Comparison of ENCODE assay signal across 7 mouse cellular contexts in the genomic region with DNA sequence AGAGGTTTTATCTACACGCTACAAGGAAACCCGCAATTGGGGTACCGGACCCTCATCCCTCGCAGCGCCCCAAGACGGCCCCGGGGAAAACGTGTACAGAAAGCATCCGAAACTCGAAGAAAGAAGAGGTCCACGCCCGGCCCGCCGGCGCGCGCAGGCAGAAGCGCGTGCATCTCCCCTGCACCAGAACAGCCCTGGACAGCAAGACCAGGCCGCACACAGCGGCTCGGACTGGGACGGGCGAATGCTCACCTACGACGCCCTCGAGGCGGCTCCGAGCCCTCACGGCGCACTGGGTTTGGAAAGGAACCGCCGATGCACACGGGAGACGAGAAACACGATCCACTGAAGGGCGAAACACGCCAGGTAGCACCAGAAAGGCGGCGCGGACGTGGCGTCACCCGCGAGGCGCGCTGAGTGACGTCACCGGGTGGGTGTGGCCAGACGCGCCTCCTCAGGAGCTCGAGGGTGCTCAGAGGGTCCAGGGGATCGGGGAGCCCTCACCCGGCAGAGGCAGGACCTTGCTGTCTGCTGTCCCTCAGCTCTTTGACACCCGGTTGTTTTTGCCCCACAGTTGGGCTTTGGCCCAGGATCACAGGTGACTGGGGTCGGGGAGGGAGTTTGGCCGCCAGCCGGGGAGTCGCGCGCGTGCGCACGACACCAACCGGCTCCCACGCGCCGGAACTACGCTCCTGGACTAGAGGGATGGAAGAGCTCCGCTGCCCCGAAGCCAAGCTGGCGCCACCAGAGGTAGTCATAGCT. TPM values are rescaled to one million over a fixed set of nuclear protein-coding genes. Genes with fewer than 3 reads are reported as not detected.
DNase-seq lines count a peak whose midpoint lies in the region; ATAC-seq and TF ChIP-seq lines count a peak whose summit lies in the region.

A gene (minus strand): TSS at position 425 of the 762 bp plus-strand sequence.
A gene (plus strand): TSS at position 439 of the 762 bp plus-strand sequence.

- ATAC-seq in embryonic facial prominence, embryonic 12.5 days (ENCODE audit: insufficient number of reproducible peaks, insufficient read depth, low FRiP score, low TSS enrichment), result peak; percentile 95
- peak; percentile 97 for ATAC-seq in limb, embryonic 12.5 days (ENCODE audit: insufficient number of reproducible peaks, insufficient read depth, low FRiP score, low TSS enrichment, low read depth)
- ATAC-seq in midbrain, embryonic 15.5 days (replicated peaks), result peak; percentile 98

- no peaks in the 10 kb centered on the region for H3K27me3 ChIP-seq in embryonic facial prominence, embryonic 12.5 days
- H3K27me3 ChIP-seq in kidney, adult 2 months (replicated peaks; ENCODE audit: control insufficient read depth, insufficient read depth, low read length), result no peaks in the 10 kb centered on the region
- no peaks in the 10 kb centered on the region for H3K27me3 ChIP-seq in limb, embryonic 12.5 days
- no peaks in the 10 kb centered on the region for H3K27me3 ChIP-seq in midbrain, embryonic 15.5 days (replicated peaks)
- no peaks in the 10 kb centered on the region for H3K27me3 ChIP-seq in spleen, adult 2 months (ENCODE audit: control insufficient read depth, insufficient read depth, low read length)

- peak within 1 kb of the TSS; percentile 92 for H3K9ac ChIP-seq in embryonic facial prominence, embryonic 12.5 days
- H3K9ac ChIP-seq in limb, embryonic 12.5 days (replicated peaks), result peak within 1 kb of the TSS; percentile 93
- H3K9ac ChIP-seq in midbrain, embryonic 15.5 days, result peak within 1 kb of the TSS; percentile 78

- peaks cover 16% of the 10 kb centered on the region for H3K4me1 ChIP-seq in embryonic facial prominence, embryonic 12.5 days
- no peaks in the 10 kb centered on the region; the same call in 1 of the 2 replicates for H3K4me1 ChIP-seq in kidney, adult 2 months (ENCODE audit: control insufficient read depth, insufficient read depth, low read length)
- peaks cover 23% of the 10 kb centered on the region for H3K4me1 ChIP-seq in limb, embryonic 12.5 days (replicated peaks)
- peaks cover 31% of the 10 kb centered on the region for H3K4me1 ChIP-seq in midbrain, embryonic 15.5 days
- H3K4me1 ChIP-seq in spleen, adult 2 months (ENCODE audit: control insufficient read depth, insufficient read depth, insufficient read length), result no peaks in the 10 kb centered on the region

- peaks cover 42% of the 10 kb centered on the region for H3K36me3 ChIP-seq in embryonic facial prominence, embryonic 12.5 days
- no peaks in the 10 kb centered on the region; the same call in none of the 2 replicates for H3K36me3 ChIP-seq in kidney, adult 2 months (ENCODE audit: control insufficient read depth, insufficient read depth, low read length)
- H3K36me3 ChIP-seq in limb, embryonic 12.5 days, result peaks cover 66% of the 10 kb centered on the region
- H3K36me3 ChIP-seq in midbrain, embryonic 15.5 days (replicated peaks), result peaks cover 34% of the 10 kb centered on the region
- peaks cover 16% of the 10 kb centered on the region for H3K36me3 ChIP-seq in spleen, adult 2 months (ENCODE audit: control insufficient read depth, insufficient read depth, low read length)

- H3K9me3 ChIP-seq in embryonic facial prominence, embryonic 12.5 days, result no peaks in the 10 kb centered on the region
- H3K9me3 ChIP-seq in limb, embryonic 12.5 days, result no peaks in the 10 kb centered on the region
- H3K9me3 ChIP-seq in midbrain, embryonic 15.5 days, result no peaks in the 10 kb centered on the region

- peak within 1 kb of the TSS; percentile 85 for H3K27ac ChIP-seq in embryonic facial prominence, embryonic 12.5 days
- H3K27ac ChIP-seq in kidney, adult 2 months (ENCODE audit: insufficient read depth, low read depth, low read length), result peak within 1 kb of the TSS; percentile 77
- H3K27ac ChIP-seq in limb, embryonic 12.5 days, result peak within 1 kb of the TSS; percentile 83
- peak within 1 kb of the TSS; percentile 89 for H3K27ac ChIP-seq in midbrain, embryonic 15.5 days
- peak within 1 kb of the TSS; percentile 85 for H3K27ac ChIP-seq in spleen, adult 2 months (ENCODE audit: insufficient read depth, low read length)

- peak within 1 kb of the TSS; percentile 97 for H3K4me3 ChIP-seq in embryonic facial prominence, embryonic 12.5 days
- H3K4me3 ChIP-seq in kidney, adult 2 months (ENCODE audit: insufficient read depth, low read depth, low read length), result peak within 1 kb of the TSS; percentile 91
- H3K4me3 ChIP-seq in limb, embryonic 12.5 days (replicated peaks), result peak within 1 kb of the TSS; percentile 92
- H3K4me3 ChIP-seq in midbrain, embryonic 15.5 days, result peak within 1 kb of the TSS; percentile 78
- H3K4me3 ChIP-seq in spleen, adult 2 months (ENCODE audit: extremely low read depth, insufficient read depth, insufficient read length), result peak within 1 kb of the TSS; percentile 95

- peak; percentile 97 for DNase-seq in adrenal gland, postnatal 25 days
- DNase-seq in heart, adult 18-20 months, result peak; percentile 93 to 98
- peak; percentile 96 for DNase-seq in kidney, adult 2 months
- peak; percentile 80 to 93 for DNase-seq in spleen, adult 2 months (ENCODE audit: low read depth in 1 of 2, low spot score in 2 of 2)

- peak; percentile 73 for TF ChIP-seq POLR2A in kidney, adult 2 months (IDR thresholded peaks at IDR 0.05; ENCODE audit: low read depth, low read length)
- TF ChIP-seq POLR2A in spleen, adult 2 months (IDR thresholded peaks at IDR 0.05; ENCODE audit: low read depth, low read length), result peak; percentile 40

- H3K4me2 ChIP-seq in embryonic facial prominence, embryonic 12.5 days (replicated peaks), result peak within 1 kb of the TSS; percentile 69
- H3K4me2 ChIP-seq in limb, embryonic 12.5 days, result peak within 1 kb of the TSS; percentile 81
- peak within 1 kb of the TSS; percentile 81 for H3K4me2 ChIP-seq in midbrain, embryonic 15.5 days

- TF ChIP-seq CTCF in kidney, adult 2 months (conservative IDR thresholded peaks at IDR 0.05; ENCODE audit: insufficient read depth, insufficient read length, low read depth, low read length), result no peak
- TF ChIP-seq CTCF in spleen, adult 2 months (IDR thresholded peaks at IDR 0.05; ENCODE audit: extremely low read depth, insufficient read depth, insufficient read length, insufficient replicate concordance), result no peak

- under 1% methylated on average over 72 of the region's 72 CpGs for WGBS in embryonic facial prominence, embryonic 12.5 days
- under 1% methylated on average over 72 of the region's 72 CpGs for WGBS in kidney, adult 2 months
- WGBS in limb, embryonic 12.5 days, result under 1% methylated on average over 72 of the region's 72 CpGs
- WGBS in midbrain, embryonic 15.5 days, result under 1% methylated on average over 72 of the region's 72 CpGs
- under 1% methylated on average over 72 of the region's 72 CpGs for WGBS in spleen, adult 2 months

RNA-seq across cellular contexts. Expression of the first gene that starts in this region (rescaled TPM):
- 35.5 and 40.1 TPM in 2 replicates for total RNA-seq in adrenal gland, postnatal 25 days (2021)
- polyA plus RNA-seq in embryonic facial prominence, embryonic 12.5 days (2016; fragmentation: Nextera tagmentation; extraction: Ambion mirVana), result 85.0 and 85.2 TPM in 2 replicates
- 10 to 100 TPM; 19.7 to 22.1 TPM for total RNA-seq in heart, adult 18-20 months (2021)
- polyA plus RNA-seq in kidney, adult 2 months (2012; rRNA removed), result 10.2 and 11.1 TPM in 2 replicates
- polyA plus RNA-seq in limb, embryonic 12.5 days (2016; fragmentation: Nextera tagmentation; extraction: Ambion mirVana), result 78.4 and 87.6 TPM in 2 replicates
- polyA plus RNA-seq in midbrain, embryonic 15.5 days (2015; fragmentation: Nextera tagmentation; extraction: Ambion mirVana), result 66.6 and 71.0 TPM in 2 replicates
- 8.6 and 9.7 TPM in 2 replicates for polyA plus RNA-seq in spleen, adult 2 months (2012; rRNA removed)

RNA-seq across cellular contexts. Expression of the second gene that starts in this region (rescaled TPM):
- 13.1 and 14.6 TPM in 2 replicates for total RNA-seq in adrenal gland, postnatal 25 days (2021)
- 21.9 and 23.9 TPM in 2 replicates for polyA plus RNA-seq in embryonic facial prominence, embryonic 12.5 days (2016; fragmentation: Nextera tagmentation; extraction: Ambion mirVana)
- total RNA-seq in heart, adult 18-20 months (2021), result 1 to 10 TPM; 1.8 to 1.9 TPM
- polyA plus RNA-seq in kidney, adult 2 months (2012; rRNA removed), result 3.2 and 4.3 TPM in 2 replicates
- polyA plus RNA-seq in limb, embryonic 12.5 days (2016; fragmentation: Nextera tagmentation; extraction: Ambion mirVana), result 21.0 and 24.7 TPM in 2 replicates
- polyA plus RNA-seq in midbrain, embryonic 15.5 days (2015; fragmentation: Nextera tagmentation; extraction: Ambion mirVana), result 15.5 and 18.0 TPM in 2 replicates
- 3.1 and 3.5 TPM in 2 replicates for polyA plus RNA-seq in spleen, adult 2 months (2012; rRNA removed)

Comparison
In these comparisons a context has a peak if more than half of its experiments do, and no peak if none do; other contexts are left out.
1. Peak in every context shown above with its lines: DNase-seq, ATAC-seq, H3K4me3 ChIP-seq and H3K27ac ChIP-seq.